Mouse (Mus musculus): ENCODE results near the gene Fam71b. TPM values are rescaled to one million over a fixed set of nuclear protein-coding genes. Genes with fewer than 3 reads are reported as not detected.

Fam71b gene
- polyA plus RNA-seq, 1 experiment from 2014 or later, result not detected

DNA sequence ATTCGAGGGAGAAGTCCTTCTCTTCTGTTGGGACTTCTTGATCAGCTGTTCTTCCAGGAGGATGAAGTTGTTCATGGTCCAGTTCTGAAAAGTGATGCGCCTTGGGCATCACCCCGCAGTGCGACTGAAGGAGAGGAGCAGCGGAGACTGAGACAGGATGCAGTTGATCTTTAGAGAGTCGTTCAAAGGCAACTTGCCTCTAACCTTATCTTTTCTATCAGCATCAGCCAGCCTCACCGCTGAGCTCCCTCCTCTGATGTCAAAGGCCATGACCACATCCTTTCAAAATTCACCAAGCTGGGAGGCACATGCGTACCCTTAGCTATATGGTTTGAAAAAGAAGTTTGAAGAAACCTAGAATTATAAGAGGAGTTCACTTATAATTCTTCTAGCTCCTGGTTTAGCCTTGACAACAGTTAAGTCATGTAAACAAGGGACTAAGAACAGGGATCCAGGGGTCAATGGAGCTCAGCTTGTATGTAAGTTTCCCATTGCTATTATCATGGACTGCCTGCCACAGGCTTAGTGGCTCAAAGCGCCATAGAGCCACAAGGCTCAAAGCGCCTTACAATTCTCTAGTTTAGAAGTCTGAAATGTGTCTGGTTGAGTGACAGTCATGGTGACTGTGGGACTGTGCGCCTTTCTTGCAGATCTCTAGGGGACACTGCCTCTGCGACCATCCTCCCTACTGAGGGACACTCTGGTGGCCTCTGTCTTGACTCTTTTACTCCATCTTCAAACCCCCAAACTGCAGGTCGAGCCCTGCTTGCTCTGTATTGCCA is 6.8 kb upstream of the Fam71b start, which contains the start of gene Itk:
TSS of gene Itk (minus strand) at position 180 of the 782 bp plus-strand sequence.
- H3K27ac ChIP-seq, result no peak within 1 kb of the TSS
- H3K9me3 ChIP-seq (replicated peaks; ENCODE audit: low read length), result no peaks in the 10 kb centered on the region
- no peak within 1 kb of the TSS for H3K4me3 ChIP-seq (replicated peaks; ENCODE audit: low read depth, low read length)
- no peak within 1 kb of the TSS for H3K4me2 ChIP-seq (ENCODE audit: low read length)
- H3K4me1 ChIP-seq (replicated peaks; ENCODE audit: insufficient read depth, low read length), result no peaks in the 10 kb centered on the region
- H3K36me3 ChIP-seq (ENCODE audit: insufficient read depth, low read length), result no peaks in the 10 kb centered on the region
- no peak for TF ChIP-seq CTCF (IDR thresholded peaks at IDR 0.05; ENCODE audit: low read depth)
- DNase-seq (ENCODE audit: low spot score) (no peak), ATAC-seq (replicated peaks; ENCODE audit: low FRiP score, low read depth) (no peak)
- no peak within 1 kb of the TSS for H3K9ac ChIP-seq (ENCODE audit: low read depth, low read length)
- no peaks in the 10 kb centered on the region for H3K27me3 ChIP-seq (ENCODE audit: insufficient read depth, low read length)
- WGBS, result 80% methylated on average over 13 of the region's 13 CpGs

DNA sequence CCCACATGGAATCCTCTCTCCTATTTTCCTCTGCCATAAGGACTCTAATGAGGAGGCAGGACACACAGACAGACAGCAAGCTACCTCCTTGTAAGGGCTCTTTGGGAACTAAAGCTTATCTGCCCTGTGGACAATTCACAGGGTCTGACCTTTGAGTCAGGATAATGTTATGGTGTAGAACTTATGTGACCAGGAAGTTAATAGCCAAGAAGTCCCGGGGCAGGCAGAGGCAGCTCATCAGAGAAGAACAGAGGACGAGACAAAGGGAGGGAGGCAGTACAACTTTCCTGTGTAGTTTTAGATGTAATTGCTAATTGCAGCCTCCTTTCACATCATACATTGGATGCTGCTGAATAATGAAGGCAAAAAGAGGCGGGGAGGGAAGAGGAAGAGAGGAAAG is 5.7 kb upstream of the Fam71b start:
- WGBS, result 42% methylated on average over 3 of the region's 3 CpGs
- H3K4me1 ChIP-seq (replicated peaks; ENCODE audit: insufficient read depth, low read length), result no peaks in the 10 kb centered on the region

DNA sequence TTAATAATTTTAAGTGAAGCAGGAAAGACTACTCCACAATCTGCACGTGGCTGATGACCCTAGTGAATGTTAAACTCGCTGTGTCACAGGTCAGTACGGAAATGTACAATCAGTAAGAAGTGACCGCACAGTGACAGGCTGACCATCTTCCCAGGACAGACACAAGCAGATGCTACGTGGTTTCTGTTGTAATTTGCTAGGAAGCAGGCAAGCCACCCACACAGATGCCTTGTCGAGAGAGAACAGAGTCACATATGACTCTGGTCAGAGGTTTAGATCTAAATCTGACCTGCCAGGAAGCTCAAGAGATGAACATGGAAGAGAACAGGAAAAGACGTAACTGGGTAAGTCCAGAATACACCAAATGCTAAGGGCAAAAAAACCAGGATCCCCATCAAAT is 3.5 kb upstream of the Fam71b start:
- no peak for TF ChIP-seq CTCF (IDR thresholded peaks at IDR 0.05; ENCODE audit: low read depth)
- Histone ChIP-seq H3K4me1 (replicated peaks; ENCODE audit: insufficient read depth, low read length) (no peaks in the 10 kb centered on the region), H3K27ac (no peak overlapping the region), H3K36me3 (ENCODE audit: insufficient read depth, low read length) (no peaks in the 10 kb centered on the region), H3K4me3 (replicated peaks; ENCODE audit: low read depth, low read length) (no peak overlapping the region), H3K27me3 (ENCODE audit: insufficient read depth, low read length) (no peaks in the 10 kb centered on the region), H3K9me3 (replicated peaks; ENCODE audit: low read length) (no peaks in the 10 kb centered on the region), H3K4me2 (ENCODE audit: low read length) (no peak overlapping the region), H3K9ac (ENCODE audit: low read depth, low read length) (no peak overlapping the region)
- ATAC-seq (replicated peaks; ENCODE audit: low FRiP score, low read depth), result no peak
- no peak for DNase-seq (ENCODE audit: low spot score)
- 64% methylated on average over 7 of the region's 7 CpGs for WGBS

More for the DNA sequence above, 5.7 kb upstream of the Fam71b start:
- no peak for TF ChIP-seq CTCF (IDR thresholded peaks at IDR 0.05; ENCODE audit: low read depth)
- Histone ChIP-seq H3K4me3 (replicated peaks; ENCODE audit: low read depth, low read length) (no peak overlapping the region), H3K27me3 (ENCODE audit: insufficient read depth, low read length) (no peaks in the 10 kb centered on the region), H3K9ac (ENCODE audit: low read depth, low read length) (no peak overlapping the region), H3K4me2 (ENCODE audit: low read length) (no peak overlapping the region), H3K27ac (no peak overlapping the region), H3K9me3 (replicated peaks; ENCODE audit: low read length) (no peaks in the 10 kb centered on the region), H3K36me3 (ENCODE audit: insufficient read depth, low read length) (no peaks in the 10 kb centered on the region)
- no peak for DNase-seq (ENCODE audit: low spot score)
- no peak for ATAC-seq (replicated peaks; ENCODE audit: low FRiP score, low read depth)

DNA sequence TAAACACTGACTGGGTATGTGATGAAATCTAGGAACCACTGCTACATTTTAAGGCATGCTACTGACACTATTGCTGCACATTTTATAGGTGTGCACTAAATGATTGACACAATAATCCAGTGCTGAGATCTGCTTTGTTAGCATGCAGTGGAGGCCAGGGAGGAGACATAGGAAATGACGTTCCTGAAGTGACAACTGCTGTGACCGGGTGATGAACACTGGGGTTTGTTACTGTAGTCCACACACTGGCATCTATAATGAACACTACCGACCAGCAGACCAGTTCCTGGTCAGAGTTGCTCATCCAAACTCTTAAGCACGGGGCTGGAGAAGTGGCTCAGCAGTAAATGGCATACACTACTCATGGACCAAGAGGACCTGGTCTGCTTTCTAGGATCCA is 2.9 kb upstream of the Fam71b start:
- DNase-seq (ENCODE audit: low spot score) (no peak), ATAC-seq (replicated peaks; ENCODE audit: low FRiP score, low read depth) (no peak)
- H3K4me1 ChIP-seq (replicated peaks; ENCODE audit: insufficient read depth, low read length), result no peaks in the 10 kb centered on the region
- H3K27me3 ChIP-seq (ENCODE audit: insufficient read depth, low read length), result no peaks in the 10 kb centered on the region
- H3K4me2 ChIP-seq (ENCODE audit: low read length), result no peak overlapping the region
- H3K9me3 ChIP-seq (replicated peaks; ENCODE audit: low read length), result no peaks in the 10 kb centered on the region
- 71% methylated on average over 4 of the region's 4 CpGs for WGBS
- no peak overlapping the region for H3K27ac ChIP-seq
- H3K36me3 ChIP-seq (ENCODE audit: insufficient read depth, low read length), result no peaks in the 10 kb centered on the region
- no peak for TF ChIP-seq CTCF (IDR thresholded peaks at IDR 0.05; ENCODE audit: low read depth)
- H3K4me3 ChIP-seq (replicated peaks; ENCODE audit: low read depth, low read length), result no peak overlapping the region
- H3K9ac ChIP-seq (ENCODE audit: low read depth, low read length), result no peak overlapping the region

DNA sequence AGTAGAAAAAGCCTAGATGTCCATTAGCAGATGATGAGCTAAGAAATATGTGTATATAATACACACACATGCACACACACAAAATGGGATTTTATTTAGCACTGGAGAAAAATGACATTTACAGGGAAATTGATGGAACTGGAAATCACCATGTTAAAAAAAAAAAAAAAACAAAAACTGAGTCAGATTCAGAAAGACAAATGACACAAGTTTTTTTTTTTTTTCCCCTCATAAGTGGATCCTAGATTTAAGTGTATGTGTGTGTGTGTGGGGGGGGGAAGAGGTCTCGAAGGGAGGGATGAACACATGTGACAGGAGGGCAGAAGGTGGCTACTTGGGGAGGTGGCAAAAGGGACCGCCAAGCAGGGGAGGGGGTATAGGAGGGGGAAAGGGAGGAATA is 1.3 kb upstream of the Fam71b start:
- WGBS, result 81% methylated on average over 2 of the region's 2 CpGs
- Histone ChIP-seq H3K27ac (no peak overlapping the region), H3K4me3 (replicated peaks; ENCODE audit: low read depth, low read length) (no peak overlapping the region), H3K27me3 (ENCODE audit: insufficient read depth, low read length) (no peaks in the 10 kb centered on the region), H3K36me3 (ENCODE audit: insufficient read depth, low read length) (no peaks in the 10 kb centered on the region), H3K9me3 (replicated peaks; ENCODE audit: low read length) (no peaks in the 10 kb centered on the region), H3K4me2 (ENCODE audit: low read length) (no peak overlapping the region), H3K9ac (ENCODE audit: low read depth, low read length) (no peak overlapping the region), H3K4me1 (replicated peaks; ENCODE audit: insufficient read depth, low read length) (no peaks in the 10 kb centered on the region)
- DNase-seq (ENCODE audit: low spot score) (no peak), ATAC-seq (replicated peaks; ENCODE audit: low FRiP score, low read depth) (no peak)
- TF ChIP-seq CTCF (IDR thresholded peaks at IDR 0.05; ENCODE audit: low read depth), result no peak

DNA sequence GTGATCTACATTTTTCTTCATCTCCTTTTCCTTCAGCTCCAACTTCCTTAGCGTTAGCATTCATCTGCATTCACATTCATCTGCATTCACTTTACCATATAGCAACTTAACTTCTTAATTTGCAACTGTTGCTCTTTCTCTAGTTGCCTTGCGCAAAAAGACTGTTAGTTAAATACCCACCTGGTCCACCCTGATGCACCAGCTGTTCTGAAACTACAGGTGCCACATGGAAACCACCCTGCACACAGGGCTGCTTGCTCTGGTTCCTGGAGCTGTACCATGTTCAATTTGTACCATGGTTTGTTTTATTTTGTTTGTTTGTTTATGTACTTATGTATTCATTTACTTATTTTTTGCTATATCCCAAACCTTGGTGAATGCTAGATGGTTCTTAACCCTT is 661 bp upstream of the Fam71b start:
- no peaks in the 10 kb centered on the region for H3K27me3 ChIP-seq (ENCODE audit: insufficient read depth, low read length)
- no peak for TF ChIP-seq CTCF (IDR thresholded peaks at IDR 0.05; ENCODE audit: low read depth)
- no peak overlapping the region for H3K4me3 ChIP-seq (replicated peaks; ENCODE audit: low read depth, low read length)
- H3K4me1 ChIP-seq (replicated peaks; ENCODE audit: insufficient read depth, low read length), result no peaks in the 10 kb centered on the region
- WGBS, result 94% methylated on average over 2 of the region's 2 CpGs
- H3K4me2 ChIP-seq (ENCODE audit: low read length), result no peak overlapping the region
- DNase-seq (ENCODE audit: low spot score) (no peak), ATAC-seq (replicated peaks; ENCODE audit: low FRiP score, low read depth) (no peak)
- no peaks in the 10 kb centered on the region for H3K9me3 ChIP-seq (replicated peaks; ENCODE audit: low read length)
- no peaks in the 10 kb centered on the region for H3K36me3 ChIP-seq (ENCODE audit: insufficient read depth, low read length)
- no peak overlapping the region for H3K27ac ChIP-seq
- no peak overlapping the region for H3K9ac ChIP-seq (ENCODE audit: low read depth, low read length)

DNA sequence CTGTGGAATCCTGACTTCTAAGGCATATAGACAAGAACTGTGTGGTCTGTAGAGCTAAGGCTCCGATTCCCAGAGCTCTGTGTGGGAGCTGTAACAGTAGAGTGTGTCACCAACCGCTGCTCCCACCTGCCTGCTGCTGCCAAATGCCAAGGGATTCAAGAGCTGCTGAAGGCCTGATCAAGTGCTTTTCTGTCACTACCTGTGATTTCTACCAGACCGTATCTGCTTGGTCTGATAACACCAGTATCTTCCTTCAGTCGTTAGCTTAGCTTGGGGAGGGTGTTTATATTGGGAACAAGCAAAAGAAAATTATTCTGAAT is 461 bp downstream of the Fam71b start:
- H3K4me1 ChIP-seq (replicated peaks; ENCODE audit: insufficient read depth, low read length), result no peaks in the 10 kb centered on the region
- H3K36me3 ChIP-seq (ENCODE audit: insufficient read depth, low read length), result no peaks in the 10 kb centered on the region
- WGBS, result 71% methylated on average over 4 of the region's 4 CpGs
- ATAC-seq (replicated peaks; ENCODE audit: low FRiP score, low read depth) (no peak), DNase-seq (ENCODE audit: low spot score) (no peak)
- no peak for TF ChIP-seq CTCF (IDR thresholded peaks at IDR 0.05; ENCODE audit: low read depth)
- H3K9me3 ChIP-seq (replicated peaks; ENCODE audit: low read length), result no peaks in the 10 kb centered on the region
- H3K4me3 ChIP-seq (replicated peaks; ENCODE audit: low read depth, low read length), result no peak overlapping the region
- H3K27me3 ChIP-seq (ENCODE audit: insufficient read depth, low read length), result no peaks in the 10 kb centered on the region
- H3K9ac ChIP-seq (ENCODE audit: low read depth, low read length), result no peak overlapping the region
- no peak overlapping the region for H3K27ac ChIP-seq
- no peak overlapping the region for H3K4me2 ChIP-seq (ENCODE audit: low read length)

All from kidney, postnatal 0 days (tissue).